Mouse (Mus musculus) stomach, embryonic 14.5 days (tissue): ENCODE data around the gene Fam213b. TPM values are rescaled to one million over a fixed set of nuclear protein-coding genes. Genes with fewer than 3 reads are reported as not detected.

Experiments
- ATAC-seq: fragments of 200-750 bp; cut with Nextera tagmentation; 2 replicates; pipeline ENCODE4 v1.8.0; 2017; ENCODE audit warnings: low read depth, moderate TSS enrichment; ENCODE audit not compliant: insufficient number of reproducible peaks, insufficient read depth, low FRiP score
- H3K27ac ChIP-seq: fragments of 300-500 bp; sonication (generic); 2 replicates; pipeline ENCODE4 v1.5.1; 2014; ENCODE audit warnings: mild to moderate bottlenecking, low read length, moderate library complexity, mixed read lengths
- H3K27me3 ChIP-seq: fragments of 300-500 bp; sonication (generic); 2 replicates; pipeline ENCODE4 v1.6.1; 2014; ENCODE audit warnings: low read length, control low read depth, mixed read lengths; ENCODE audit not compliant: control insufficient read depth, insufficient read depth
- H3K36me3 ChIP-seq: fragments of 300-500 bp; sonication (generic); 2 replicates; pipeline ENCODE4 v1.6.1; 2014; ENCODE audit warnings: mild to moderate bottlenecking, control low read depth, low read length, moderate library complexity, mixed read lengths; ENCODE audit not compliant: control insufficient read depth, insufficient read depth
- H3K4me1 ChIP-seq: fragments of 300-500 bp; sonication (generic); 2 replicates; pipeline ENCODE4 v1.6.1; 2014; ENCODE audit warnings: low read length, control low read depth, mixed read lengths; ENCODE audit not compliant: control insufficient read depth, insufficient read depth
- H3K4me2 ChIP-seq: fragments of 300-500 bp; sonication (generic); replicated peaks from 2 replicates; pipeline ENCODE4 v1.6.1; 2014; ENCODE audit warnings: low read depth, low read length, control low read depth
- H3K4me3 ChIP-seq: fragments of 300-500 bp; sonication (generic); 2 replicates; pipeline ENCODE4 v1.5.1; 2014; ENCODE audit warnings: low read depth, low read length, control low read depth
- H3K9ac ChIP-seq: fragments of 300-500 bp; sonication (generic); replicated peaks from 2 replicates; pipeline ENCODE4 v1.6.1; 2014; ENCODE audit warnings: low read depth, mild to moderate bottlenecking, control low read depth, low read length, moderate library complexity, mixed read lengths
- H3K9me3 ChIP-seq: fragments of 300-500 bp; sonication (generic); 2 replicates; pipeline ENCODE4 v1.6.1; 2016; ENCODE audit warnings: low read depth, low read length, control low read depth; ENCODE audit not compliant: control insufficient read depth
- WGBS: fragments of 180-500 bp; shearing (Covaris S2); extraction: QIAGEN DNeasy Blood & Tissue Kit; methylation state at CpG from one replicate; pipeline ENCODE4 v1.1.7; 2014; 5-methylcytosine and 5-hydroxymethylcytosine counted together
- polyA plus RNA-seq: library from polyadenylated mRNA; unstranded; fragments of >200 nt; fragmentation: Nextera tagmentation; extraction: Ambion mirVana; gene quantifications from 2 replicates; pipeline ENCODE4 v1.2.1, GENCODE M21; 2014

The Fam213b gene
- polyA plus RNA-seq, 1 experiment from 2014 or later = 42.5 TPM

- Histone ChIP-seq H3K9me3 (no peaks in the 10 kb centered on the region), H3K36me3 (no peaks in the 10 kb centered on the region), H3K27ac (peak overlapping the region; percentile 73; the same call in 1 of the 2 replicates), H3K27me3 (no peaks in the 10 kb centered on the region), H3K4me3 (peak overlapping the region; percentile 23), H3K4me2 (peak overlapping the region; percentile 59), H3K9ac (peak overlapping the region; percentile 43; the same call in 1 of the 2 replicates), H3K4me1 (0 out of 2 replicates have a peak, but pooled peaks cover 6% of the 10 kb centered on the region)
- ATAC-seq = peak; percentile 92
- WGBS = under 1% methylated on average over 18 of the region's 18 CpGs
Measured at GRCm38 (mm10) chr4:154864271-154864771, 34.6 kb downstream of the Fam213b start.

- Histone ChIP-seq H3K27me3 (no peaks in the 10 kb centered on the region), H3K4me1 (0 out of 2 replicates have a peak, but pooled peaks cover 6% of the 10 kb centered on the region), H3K9me3 (no peaks in the 10 kb centered on the region), H3K4me2 (no peak overlapping the region), H3K9ac (no peak overlapping the region), H3K27ac (peak overlapping the region; percentile 39; the same call in 1 of the 2 replicates), H3K36me3 (no peaks in the 10 kb centered on the region), H3K4me3 (no peak overlapping the region)
- no peak for ATAC-seq
- WGBS = 86% methylated on average over 3 of the region's 3 CpGs
Measured at GRCm38 (mm10) chr4:154863436-154863935, 35.4 kb downstream of the Fam213b start.

GRCm38 (mm10) chr4:154861967-154862366 lies 37.0 kb downstream of the Fam213b start:
- ATAC-seq = no peak
- Histone ChIP-seq H3K36me3 (no peaks in the 10 kb centered on the region), H3K4me1 (0 out of 2 replicates have a peak, but pooled peaks cover 6% of the 10 kb centered on the region), H3K27me3 (no peaks in the 10 kb centered on the region), H3K9me3 (no peaks in the 10 kb centered on the region; the same call in 1 of the 2 replicates), H3K27ac (no peak overlapping the region), H3K4me2 (no peak overlapping the region), H3K9ac (no peak overlapping the region), H3K4me3 (no peak overlapping the region)
- WGBS = 79% methylated on average over 5 of the region's 5 CpGs

GRCm38 (mm10) chr4:154858601-154859000 lies 40.3 kb downstream of the Fam213b start:
- WGBS = 78% methylated on average over 3 of the region's 3 CpGs
- no peak overlapping the region for H3K4me2 ChIP-seq
- H3K9me3 ChIP-seq = no peaks in the 10 kb centered on the region; the same call in 1 of the 2 replicates
- H3K4me1 ChIP-seq = peaks cover 8% of the 10 kb centered on the region; the same call in 1 of the 2 replicates
- H3K9ac ChIP-seq = no peak overlapping the region
- H3K27ac ChIP-seq = no peak overlapping the region
- ATAC-seq = no peak
- peaks cover 15% of the 10 kb centered on the region for H3K27me3 ChIP-seq
- H3K36me3 ChIP-seq = no peaks in the 10 kb centered on the region
- no peak overlapping the region for H3K4me3 ChIP-seq

- Histone ChIP-seq H3K4me2 (no peak overlapping the region), H3K4me3 (no peak overlapping the region), H3K9ac (no peak overlapping the region), H3K4me1 (peaks cover 8% of the 10 kb centered on the region; the same call in 1 of the 2 replicates), H3K27me3 (peaks cover 15% of the 10 kb centered on the region), H3K27ac (no peak overlapping the region), H3K9me3 (no peaks in the 10 kb centered on the region; the same call in 1 of the 2 replicates), H3K36me3 (no peaks in the 10 kb centered on the region)
- WGBS = 75% methylated on average over 10 of the region's 10 CpGs
- ATAC-seq = no peak
Measured at GRCm38 (mm10) chr4:154857366-154858240, 41.3 kb downstream of the Fam213b start.

- Histone ChIP-seq H3K4me3 (peak overlapping the region; percentile 46), H3K4me2 (peak overlapping the region; percentile 95), H3K27me3 (peaks cover 15% of the 10 kb centered on the region), H3K27ac (no peak overlapping the region), H3K9ac (no peak overlapping the region), H3K9me3 (no peaks in the 10 kb centered on the region; the same call in 1 of the 2 replicates), H3K36me3 (no peaks in the 10 kb centered on the region), H3K4me1 (peaks cover 8% of the 10 kb centered on the region; the same call in 1 of the 2 replicates)
- WGBS = 85% methylated on average over 7 of the region's 7 CpGs
- ATAC-seq = no peak
Measured at GRCm38 (mm10) chr4:154856882-154857281, 42.1 kb downstream of the Fam213b start.

GRCm38 (mm10) chr4:154856480-154856837 lies 42.5 kb downstream of the Fam213b start:
- H3K4me3 ChIP-seq = peak overlapping the region; percentile 46
- 0 out of 2 replicates have a peak, but pooled peaks have one; percentile 19 for ATAC-seq
- 18% methylated on average over 9 of the region's 9 CpGs for WGBS

More at GRCm38 (mm10) chr4:154856480-154856837, 42.5 kb downstream of the Fam213b start:
- no peaks in the 10 kb centered on the region for H3K36me3 ChIP-seq
- H3K9ac ChIP-seq = 0 out of 2 replicates have a peak overlapping the region, but pooled peaks have one; percentile 3
- no peak overlapping the region for H3K27ac ChIP-seq
- H3K9me3 ChIP-seq = no peaks in the 10 kb centered on the region; the same call in 1 of the 2 replicates
- H3K4me2 ChIP-seq = peak overlapping the region; percentile 95
- H3K4me1 ChIP-seq = peaks cover 8% of the 10 kb centered on the region; the same call in 1 of the 2 replicates
- H3K27me3 ChIP-seq = peaks cover 15% of the 10 kb centered on the region
